Mouse (Mus musculus): ENCODE measurements around the gene Adam12. TPM values are rescaled to one million over a fixed set of nuclear protein-coding genes. Genes with fewer than 3 reads are reported as not detected.

Gene Adam12
- total RNA-seq, 2 experiments from 2014 or later = 14.3 to 15.3 TPM

- DNase-seq = no peak
- intact Hi-C loops (cut with DNase I) = no loop called here
These were observed 284.6 kb downstream of the Adam12 start for GRCm38 (mm10) chr7:133947360-133947759.

GRCm38 (mm10) chr7:133946757-133947345 is 285.1 kb downstream of the Adam12 start:
- no peak for DNase-seq
- intact Hi-C loops (cut with DNase I) = no loop called here

GRCm38 (mm10) chr7:133946113-133946512 is 285.8 kb downstream of the Adam12 start:
- intact Hi-C loops (cut with DNase I) = no loop called here
- no peak for DNase-seq

- intact Hi-C loops (cut with DNase I) = no loop called here
- DNase-seq = no peak
These were observed 291.5 kb downstream of the Adam12 start for GRCm38 (mm10) chr7:133940405-133940804.

GRCm38 (mm10) chr7:133937473-133937872 is 294.5 kb downstream of the Adam12 start:
- no peak for DNase-seq
- intact Hi-C loops (cut with DNase I) = no loop called here

GRCm38 (mm10) chr7:133936377-133936776 is 295.6 kb downstream of the Adam12 start:
- DNase-seq = no peak
- intact Hi-C loops (cut with DNase I) = no loop called here

GRCm38 (mm10) chr7:133933378-133933777 is 298.6 kb downstream of the Adam12 start:
- no peak for DNase-seq
- intact Hi-C loops (cut with DNase I) = no loop called here

GRCm38 (mm10) chr7:133931481-133931880 is 300.5 kb downstream of the Adam12 start:
- intact Hi-C loops (cut with DNase I) = no loop called here
- no peak for DNase-seq

GRCm38 (mm10) chr7:133928981-133929380 is 303.0 kb downstream of the Adam12 start:
- DNase-seq = no peak
- intact Hi-C loops (cut with DNase I) = no loop called here

GRCm38 (mm10) chr7:133925771-133926170 is 306.2 kb downstream of the Adam12 start:
- intact Hi-C loops (cut with DNase I) = no loop called here
- no peak for DNase-seq

- peak; percentile 25 for DNase-seq
- intact Hi-C loops (cut with DNase I) = no loop called here
These were observed 308.0 kb downstream of the Adam12 start for GRCm38 (mm10) chr7:133923994-133924393.

GRCm38 (mm10) chr7:133921291-133921690 is 310.7 kb downstream of the Adam12 start:
- DNase-seq = no peak
- intact Hi-C loops (cut with DNase I) = no loop called here

- no peak for DNase-seq
- intact Hi-C loops (cut with DNase I) = no loop called here
These were observed 311.2 kb downstream of the Adam12 start for GRCm38 (mm10) chr7:133920724-133921123.

- no peak for DNase-seq
- intact Hi-C loops (cut with DNase I) = no loop called here
These were observed 312.0 kb downstream of the Adam12 start for GRCm38 (mm10) chr7:133919918-133920317.

- no peak for DNase-seq
- intact Hi-C loops (cut with DNase I) = no loop called here
These were observed 312.6 kb downstream of the Adam12 start for GRCm38 (mm10) chr7:133919306-133919705.

GRCm38 (mm10) chr7:133916230-133916629 is 315.7 kb downstream of the Adam12 start:
- no peak for DNase-seq
- intact Hi-C loops (cut with DNase I) = no loop called here

GRCm38 (mm10) chr7:133911881-133912280 is 320.1 kb downstream of the Adam12 start:
- DNase-seq = no peak
- intact Hi-C loops (cut with DNase I) = no loop called here

GRCm38 (mm10) chr7:133909833-133910375 is 322.0 kb downstream of the Adam12 start:
- intact Hi-C loops (cut with DNase I) = no loop called here
- DNase-seq = no peak

GRCm38 (mm10) chr7:133908966-133909365 is 323.0 kb downstream of the Adam12 start:
- intact Hi-C loops (cut with DNase I) = no loop called here
- DNase-seq = no peak

- intact Hi-C loops (cut with DNase I) = no loop called here
- no peak for DNase-seq
These were observed 332.6 kb downstream of the Adam12 start for GRCm38 (mm10) chr7:133899391-133899790.

- intact Hi-C loops (cut with DNase I) = no loop called here
- no peak for DNase-seq
These were observed 340.1 kb downstream of the Adam12 start for GRCm38 (mm10) chr7:133891796-133892195.

GRCm38 (mm10) chr7:133891298-133891697 is 340.6 kb downstream of the Adam12 start:
- intact Hi-C loops (cut with DNase I) = no loop called here
- no peak for DNase-seq

GRCm38 (mm10) chr7:133889986-133890385 is 342.0 kb downstream of the Adam12 start:
- intact Hi-C loops (cut with DNase I) = no loop called here
- no peak for DNase-seq
